Mouse (Mus musculus) kidney, postnatal 10 days (tissue): Measurements from ENCODE around the gene Kif5a.

Experiments
- DNase-seq: peaks from one replicate; pipeline ENCODE4 v3.0.0; 2021; ENCODE audit warnings: mixed read lengths

Gene Kif5a

GRCm38 (mm10) chr10:127264336-127264735 is 1.2 kb upstream of the Kif5a start:
- no peak for DNase-seq

DNA sequence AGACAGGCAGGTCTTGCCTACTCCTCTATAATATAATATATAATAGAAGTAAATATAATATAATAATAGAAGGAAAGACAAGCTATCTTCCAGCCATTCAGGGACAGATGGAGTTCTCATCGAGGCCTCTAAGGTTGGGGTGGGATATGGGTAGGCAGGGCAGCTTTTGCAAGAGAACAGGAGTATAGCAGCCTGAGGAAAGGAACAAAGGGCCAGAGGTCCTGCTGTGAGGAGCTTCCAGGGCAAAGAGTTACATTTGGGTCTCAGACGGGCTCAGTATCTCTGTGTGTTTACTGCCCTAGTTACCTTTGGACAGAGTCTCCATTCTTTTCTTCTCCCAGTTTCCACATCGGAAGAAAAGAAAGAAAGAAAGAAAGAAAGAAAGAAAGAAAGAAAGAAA is 483 bp upstream of the Kif5a start:
- DNase-seq, result no peak

DNA sequence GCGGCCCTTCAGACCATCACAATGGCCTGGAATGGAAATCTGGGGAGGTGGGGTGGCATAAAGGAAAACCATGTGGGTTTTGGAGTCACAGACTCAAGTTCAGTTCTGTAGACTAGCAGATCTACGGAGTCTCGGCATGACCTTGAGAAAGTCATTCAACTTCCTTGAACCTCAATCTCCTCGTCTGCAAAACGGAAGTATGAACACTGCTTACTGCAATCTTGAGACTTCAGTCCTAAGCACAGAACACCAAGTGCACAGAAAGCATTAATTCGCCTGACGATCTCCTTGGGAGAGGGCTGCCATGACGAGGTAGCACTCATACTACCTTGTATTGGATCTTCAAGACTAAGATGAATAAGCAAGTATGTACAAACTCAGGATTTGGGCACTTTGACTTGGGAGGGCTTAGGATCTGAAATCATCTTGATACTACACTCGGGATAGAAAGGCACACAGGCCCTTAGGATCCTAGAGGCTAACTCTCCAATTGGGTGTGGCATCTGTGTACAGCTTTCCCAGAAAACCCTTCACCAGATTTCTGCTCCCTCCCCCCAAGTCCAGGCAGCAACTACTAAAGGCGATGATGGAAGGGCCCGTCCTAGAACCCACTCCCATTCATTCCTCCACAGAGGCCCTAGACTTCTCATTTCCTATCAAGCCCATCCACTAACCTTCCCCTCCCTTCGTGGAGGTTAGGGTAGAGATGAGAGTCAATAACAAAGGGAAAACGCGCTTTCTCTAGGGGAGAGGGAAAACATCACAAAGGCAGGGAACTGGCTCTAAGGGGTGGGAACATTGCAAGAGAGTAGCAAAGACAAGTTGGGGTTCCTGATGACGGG is 1.2 kb downstream of the Kif5a start:
- DNase-seq, result no peak

DNA sequence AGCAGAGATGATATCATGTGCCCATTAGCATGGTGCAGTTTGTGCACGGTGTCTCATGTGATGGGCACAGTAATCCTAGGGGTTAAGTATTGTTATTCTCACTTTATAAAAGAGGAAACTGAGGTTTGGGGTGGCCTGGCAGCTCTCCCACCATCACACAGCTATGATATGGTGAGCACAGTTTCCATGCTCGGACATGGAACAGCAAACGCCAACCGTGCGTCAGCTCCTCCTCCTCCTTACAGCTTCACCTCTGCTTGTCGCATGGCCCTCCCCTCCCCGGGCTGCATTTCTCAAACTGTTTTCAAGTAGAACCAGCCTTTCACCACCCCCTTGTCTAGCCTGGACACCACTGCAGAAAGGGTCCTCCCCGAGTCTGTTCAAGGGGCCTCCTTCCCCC is 4.7 kb downstream of the Kif5a start:
- no peak for DNase-seq

DNA sequence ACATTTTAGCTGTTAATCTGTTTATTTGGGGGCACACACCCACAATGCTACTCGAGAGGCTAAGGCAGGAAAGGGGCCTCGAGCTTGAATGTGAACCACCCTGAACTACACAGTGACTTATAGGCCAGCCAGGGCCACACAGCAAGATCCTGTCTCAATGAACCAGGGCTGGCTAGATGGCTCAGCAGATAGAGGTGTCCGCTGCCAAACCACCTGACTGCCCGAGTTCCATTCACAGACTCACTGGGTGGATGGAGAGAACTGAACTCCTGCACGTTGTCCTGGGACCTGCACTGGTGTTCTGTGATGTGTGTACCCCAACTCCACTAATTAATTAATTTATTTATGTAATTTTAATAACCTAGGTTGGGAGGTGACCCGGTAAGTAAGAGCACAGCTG is 5.4 kb downstream of the Kif5a start:
- no peak for DNase-seq

DNA sequence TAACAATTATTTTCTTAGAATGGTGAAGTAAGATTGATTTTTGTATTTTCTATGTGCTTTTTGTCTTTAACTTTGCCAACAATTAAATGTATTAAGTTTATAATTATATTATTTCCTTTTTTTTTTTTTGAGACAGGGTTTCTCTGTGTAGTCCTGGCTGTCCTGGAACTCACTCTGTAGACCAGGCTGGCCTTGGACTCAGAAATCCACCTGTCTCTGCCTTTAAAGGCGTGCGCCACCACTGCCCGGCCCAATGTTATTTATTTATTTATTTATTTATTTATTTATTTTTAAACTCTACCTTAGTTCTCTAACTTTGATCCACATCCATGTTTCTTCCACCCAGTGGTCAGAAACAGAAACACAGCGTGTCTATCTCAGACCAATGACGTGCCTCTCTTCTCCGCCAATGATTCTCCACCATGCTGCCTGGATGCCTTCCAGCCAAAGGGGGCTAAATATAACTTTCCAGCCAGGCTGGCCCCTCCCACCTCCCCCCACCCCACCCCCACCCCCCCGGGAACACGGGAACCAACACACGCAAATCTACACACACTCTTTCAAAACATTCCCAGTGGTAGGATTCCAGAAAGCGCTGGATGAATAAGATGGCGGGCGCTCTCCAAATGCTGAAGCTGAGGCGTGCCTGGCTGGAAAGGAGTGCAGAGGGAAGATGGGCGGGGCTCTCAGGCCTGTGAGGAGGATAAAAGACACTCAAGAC is 7.4 kb downstream of the Kif5a start:
- peak; percentile 87 for DNase-seq

GRCm38 (mm10) chr10:127250810-127251209 is 12.3 kb downstream of the Kif5a start:
- no peak for DNase-seq

DNA sequence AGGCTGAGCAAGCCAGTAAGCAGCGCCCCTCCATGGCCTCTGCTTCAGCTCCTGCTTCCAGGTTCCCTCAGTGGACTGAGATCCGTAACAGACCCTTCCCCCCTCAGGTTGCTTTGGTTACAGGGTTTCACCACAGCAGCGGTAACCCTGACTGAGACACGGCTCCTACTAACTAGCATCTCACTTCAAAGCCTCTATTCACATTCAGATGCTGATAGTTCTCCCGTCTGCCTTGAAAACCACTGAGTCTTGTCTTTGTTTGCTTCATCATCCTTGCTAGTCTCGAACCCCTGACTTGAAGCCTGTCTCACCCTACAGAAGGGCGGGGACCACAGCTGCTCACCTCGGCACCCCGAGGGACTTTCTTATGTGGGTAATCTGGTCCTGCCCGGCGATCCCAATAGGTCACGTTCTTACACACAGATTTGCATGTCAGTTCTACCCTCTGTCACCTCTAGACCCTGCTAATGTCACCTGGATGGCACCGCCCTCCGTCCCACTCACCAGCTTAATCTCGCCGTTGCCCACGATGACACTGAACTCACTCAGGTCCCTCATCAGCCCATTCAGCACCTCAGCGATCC is 24.8 kb downstream of the Kif5a start:
- no peak for DNase-seq

- no peak for DNase-seq
Measured at GRCm38 (mm10) chr10:127236541-127236940, 26.6 kb downstream of the Kif5a start.

- no peak for DNase-seq
Measured at GRCm38 (mm10) chr10:127233141-127233540, 30.0 kb downstream of the Kif5a start.

DNA sequence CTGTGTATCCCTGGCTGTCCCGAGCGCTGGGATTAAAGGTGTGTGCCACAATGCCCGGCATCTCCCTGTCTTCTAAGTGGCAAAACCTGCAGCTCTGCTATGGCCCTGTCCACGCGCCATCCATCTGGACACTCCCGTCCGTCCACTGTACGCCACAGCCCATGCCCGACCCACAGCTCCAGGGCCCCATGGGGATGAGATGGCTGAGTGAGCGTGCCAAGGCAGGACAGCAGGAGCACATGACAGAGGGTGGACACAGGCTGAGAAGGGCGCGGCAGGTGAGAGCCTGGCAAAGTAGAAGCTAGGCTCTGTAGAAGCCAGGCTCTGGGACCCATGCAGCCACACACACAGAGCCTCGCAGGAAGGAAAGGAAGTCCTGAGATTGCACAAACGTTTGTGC is 31.4 kb downstream of the Kif5a start:
- no peak for DNase-seq

DNA sequence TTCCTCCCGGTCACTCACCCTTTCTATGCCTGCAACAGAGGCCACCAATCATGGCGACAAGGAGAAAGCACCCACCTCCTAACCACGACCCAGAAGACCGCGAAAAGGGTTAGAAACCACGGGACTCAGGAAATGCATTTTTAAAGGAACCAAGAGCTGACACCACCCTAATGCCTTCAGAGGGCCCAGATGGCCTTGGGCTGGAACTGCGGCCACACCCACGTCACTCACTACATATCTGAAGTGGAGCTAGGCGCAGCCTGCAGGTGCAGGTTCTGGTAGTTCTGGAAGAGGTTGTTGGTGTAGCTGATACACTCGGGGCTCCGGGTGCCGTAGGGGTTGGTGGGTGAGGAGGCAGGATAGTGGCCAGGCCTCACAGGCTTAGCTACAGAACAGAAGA is 32.5 kb downstream of the Kif5a start:
- no peak for DNase-seq

GRCm38 (mm10) chr10:127228897-127229296 is 34.3 kb downstream of the Kif5a start:
- DNase-seq, result peak; percentile 47

DNA sequence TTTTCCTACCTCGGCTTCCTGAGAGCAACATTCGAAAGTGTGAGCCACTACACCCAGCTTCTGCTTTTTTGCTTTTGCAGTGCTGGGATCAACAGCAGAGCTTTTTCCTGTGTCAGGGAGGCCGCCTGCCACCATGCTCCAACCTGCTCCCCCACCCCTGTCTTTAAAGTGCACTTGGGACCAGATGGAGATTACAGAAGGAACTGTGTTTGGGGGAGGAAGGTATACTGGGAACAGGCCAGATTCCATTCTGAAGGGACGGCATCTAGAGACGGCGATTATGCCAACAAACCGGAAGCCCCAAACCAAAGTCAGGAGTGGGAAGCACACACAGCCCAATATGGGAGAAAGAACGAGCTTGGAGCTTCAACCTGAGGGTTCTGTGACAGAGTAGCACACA is 36.0 kb downstream of the Kif5a start:
- no peak for DNase-seq

GRCm38 (mm10) chr10:127226318-127226895 is 36.7 kb downstream of the Kif5a start:
- DNase-seq, result peak; percentile 58

GRCm38 (mm10) chr10:127225732-127226131 is 37.4 kb downstream of the Kif5a start:
- DNase-seq, result no peak

- no peak for DNase-seq
Measured at GRCm38 (mm10) chr10:127225213-127225612, 37.9 kb downstream of the Kif5a start.

GRCm38 (mm10) chr10:127218339-127218738 is 44.8 kb downstream of the Kif5a start:
- DNase-seq, result no peak

DNA sequence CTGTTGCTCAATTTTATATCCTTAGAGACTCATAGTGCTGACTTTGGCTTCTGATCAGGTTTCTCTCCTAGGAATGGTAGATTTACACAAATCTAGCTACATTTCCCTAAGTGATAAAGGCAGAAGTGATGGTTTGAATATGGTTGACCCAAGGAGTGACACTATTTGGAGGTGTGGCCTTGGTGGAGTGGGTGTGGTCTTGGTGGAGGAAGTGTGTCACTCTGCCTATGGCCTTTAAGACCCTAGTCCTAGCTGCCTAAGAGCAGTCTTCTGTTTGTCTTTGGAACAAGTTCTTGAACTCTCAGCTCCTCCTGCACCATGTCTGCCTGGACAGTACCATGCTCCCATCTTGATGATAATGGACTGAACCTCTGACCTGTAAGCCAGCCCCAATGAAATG is 46.0 kb downstream of the Kif5a start:
- DNase-seq, result no peak

GRCm38 (mm10) chr10:127216456-127216855 is 46.7 kb downstream of the Kif5a start:
- no peak for DNase-seq

DNA sequence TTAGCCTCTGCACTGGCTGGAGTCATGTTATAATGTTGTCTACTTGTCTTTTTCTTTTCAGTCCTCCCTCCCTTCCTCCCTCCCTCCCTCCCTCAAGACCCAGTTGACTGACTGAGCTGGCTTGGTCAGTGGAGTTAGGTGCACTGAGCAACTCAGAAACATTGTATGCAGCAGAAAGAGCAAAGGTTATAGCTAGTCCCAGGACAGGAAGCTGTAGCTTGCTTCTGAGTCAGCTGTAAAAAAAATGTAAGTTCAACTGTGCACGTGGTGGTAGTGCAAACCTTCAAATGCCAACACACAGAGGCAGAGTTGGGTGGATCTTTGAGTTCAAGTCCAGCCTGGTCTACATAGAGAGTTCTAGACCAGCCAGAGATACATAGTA is 48.7 kb downstream of the Kif5a start:
- no peak for DNase-seq

GRCm38 (mm10) chr10:127213704-127214421 is 49.3 kb downstream of the Kif5a start:
- DNase-seq, result no peak

GRCm38 (mm10) chr10:127213272-127213671 is 49.9 kb downstream of the Kif5a start:
- no peak for DNase-seq
